Mouse (Mus musculus) kidney, embryonic 14.5 days (tissue): ENCODE data around the gene Btbd35f16. TPM values are rescaled to one million over a fixed set of nuclear protein-coding genes. Genes with fewer than 3 reads are reported as not detected.
"Not testable (repeated sequence)": the region's sequence is repeated elsewhere in the genome, so short reads cannot be mapped to it uniquely, and the experiment has no call there.

Experiments
- ATAC-seq: fragments of 200-750 bp; cut with Nextera tagmentation; 2 replicates; pipeline ENCODE4 v1.8.0; 2017; ENCODE audit warnings: moderate number of reproducible peaks, mild to moderate bottlenecking, moderate TSS enrichment, moderate library complexity; ENCODE audit not compliant: low FRiP score, low TSS enrichment
- H3K27ac ChIP-seq: fragments of 300-500 bp; sonication (generic); 2 replicates; pipeline ENCODE4 v1.5.1; 2014; ENCODE audit warnings: low read depth, mild to moderate bottlenecking, low read length, moderate library complexity, mixed read lengths
- H3K27me3 ChIP-seq: fragments of 300-500 bp; sonication (generic); 2 replicates; pipeline ENCODE4 v1.6.1; 2014; ENCODE audit warnings: mild to moderate bottlenecking, low read length; ENCODE audit not compliant: control insufficient read depth, insufficient read depth
- H3K36me3 ChIP-seq: fragments of 300-500 bp; sonication (generic); 2 replicates; pipeline ENCODE4 v1.6.1; 2014; ENCODE audit warnings: low read length, mixed read lengths; ENCODE audit not compliant: control insufficient read depth, insufficient read depth
- H3K4me1 ChIP-seq: fragments of 300-500 bp; sonication (generic); 2 replicates; pipeline ENCODE4 v1.6.1; 2014; ENCODE audit warnings: low read length, mixed read lengths; ENCODE audit not compliant: control insufficient read depth, insufficient read depth
- H3K4me2 ChIP-seq: fragments of 300-500 bp; sonication (generic); replicated peaks from 2 replicates; pipeline ENCODE4 v1.6.1; 2014; ENCODE audit warnings: low read depth, mild to moderate bottlenecking, low read length
- H3K4me3 ChIP-seq: fragments of 300-500 bp; sonication (generic); 2 replicates; pipeline ENCODE4 v1.5.1; 2014; ENCODE audit warnings: mild to moderate bottlenecking, low read length
- H3K9ac ChIP-seq: fragments of 300-500 bp; sonication (generic); 2 replicates; pipeline ENCODE4 v1.6.1; 2014; ENCODE audit warnings: low read depth, mild to moderate bottlenecking, low read length, moderate library complexity
- H3K9me3 ChIP-seq: fragments of 300-500 bp; sonication (generic); 2 replicates; pipeline ENCODE4 v1.6.1; 2016; ENCODE audit warnings: low read length; ENCODE audit not compliant: control insufficient read depth
- WGBS: fragments of 180-500 bp; shearing (Covaris S2); extraction: QIAGEN DNeasy Blood & Tissue Kit; methylation state at CpG from one replicate; pipeline ENCODE4 v1.1.7; 2014; 5-methylcytosine and 5-hydroxymethylcytosine counted together
- polyA plus RNA-seq: library from polyadenylated mRNA; unstranded; fragments of >200 nt; fragmentation: Nextera tagmentation; extraction: Ambion mirVana; gene quantifications from 2 replicates; pipeline ENCODE4 v1.2.1, GENCODE M21; 2014

Gene Btbd35f16
- polyA plus RNA-seq, result not detected in 2 replicates

GRCm38 (mm10) chrX:3956902-3957301 lies at the start of gene Btbd35f16:
Btbd35f16 (minus strand) TSS chrX:3957002.
- not testable (repeated sequence) for H3K36me3 ChIP-seq, H3K4me2 ChIP-seq, H3K9me3 ChIP-seq, H3K9ac ChIP-seq, H3K27ac ChIP-seq, H3K4me1 ChIP-seq, H3K27me3 ChIP-seq, ATAC-seq, H3K4me3 ChIP-seq
- no CpG with 5 or more reads among the region's 3 CpGs for WGBS

Other genes with a start within 250 kb of the Btbd35f16 start
- gene Btbd35f10, start 204.1 kb downstream of the Btbd35f16 start, polyA plus RNA-seq, result not detected in 2 replicates
- gene Btbd35f3, start 80.7 kb upstream of the Btbd35f16 start, polyA plus RNA-seq, result not detected in 2 replicates
- gene Btbd35f28, start 239.6 kb upstream of the Btbd35f16 start, polyA plus RNA-seq, result not detected in 2 replicates